Mouse (Mus musculus) lung, postnatal 36 days (tissue): ENCODE measurements around the gene Mmd2.

Experiments
- DNase-seq: peaks from one replicate; pipeline ENCODE4 v3.0.0; 2022; ENCODE audit warnings: mixed read lengths

Gene Mmd2

DNA sequence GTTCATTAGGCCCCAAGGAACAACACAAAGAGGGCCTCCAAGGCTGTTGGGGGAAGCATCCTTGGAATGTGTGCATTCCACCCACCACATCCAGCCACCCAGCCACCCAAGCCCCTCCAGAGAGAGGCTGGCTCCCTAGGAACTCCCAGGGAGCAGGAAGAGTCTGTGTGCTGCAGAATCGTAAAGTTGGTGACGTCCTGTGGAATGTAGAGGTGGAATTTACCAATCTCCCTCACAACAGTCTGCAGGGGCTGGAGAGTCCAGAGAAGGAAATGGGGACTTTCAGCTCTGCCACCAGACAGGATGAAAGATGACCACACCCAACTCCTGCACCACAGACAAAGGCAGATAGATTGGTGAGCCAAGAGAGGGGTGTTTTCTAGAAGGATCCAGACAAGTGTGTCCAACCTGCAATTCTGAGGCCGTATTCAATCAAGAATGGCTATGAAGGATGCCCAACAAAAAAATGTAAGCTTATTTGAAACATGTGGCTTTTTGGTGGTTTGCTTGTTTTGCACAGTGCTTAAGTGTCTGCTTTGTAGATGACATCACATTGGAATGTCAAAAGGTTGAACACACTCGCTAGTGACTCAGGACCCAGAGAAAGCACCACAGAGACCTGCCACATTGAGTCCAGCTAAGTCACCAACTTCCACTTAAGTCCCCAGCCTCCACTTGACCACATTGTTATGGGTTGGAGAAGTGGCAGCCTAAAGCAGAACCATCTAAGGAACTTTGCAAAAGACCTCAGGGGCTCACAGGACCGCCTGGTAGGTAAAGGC is 63.4 kb downstream of the Mmd2 start:
- DNase-seq: peak; percentile 52

DNA sequence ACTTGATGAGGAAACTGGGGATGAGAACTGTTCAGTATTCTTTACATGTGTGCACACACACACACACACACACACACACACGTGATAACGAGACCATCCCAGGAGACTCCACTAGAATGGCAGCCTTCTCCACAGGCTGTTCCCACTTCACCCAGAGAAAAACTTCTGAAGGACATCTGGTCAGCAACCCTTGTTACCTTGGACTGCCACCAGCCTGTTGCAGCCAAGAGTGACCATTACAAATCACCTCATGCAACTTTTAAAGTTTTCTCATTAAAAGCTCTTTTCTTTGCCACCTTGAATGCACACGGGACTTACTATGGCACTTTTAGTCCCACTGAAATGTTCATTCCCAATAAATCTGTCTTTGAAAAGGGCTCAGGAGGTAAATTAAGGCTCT is 71.3 kb downstream of the Mmd2 start:
- DNase-seq: peak; percentile 30

DNA sequence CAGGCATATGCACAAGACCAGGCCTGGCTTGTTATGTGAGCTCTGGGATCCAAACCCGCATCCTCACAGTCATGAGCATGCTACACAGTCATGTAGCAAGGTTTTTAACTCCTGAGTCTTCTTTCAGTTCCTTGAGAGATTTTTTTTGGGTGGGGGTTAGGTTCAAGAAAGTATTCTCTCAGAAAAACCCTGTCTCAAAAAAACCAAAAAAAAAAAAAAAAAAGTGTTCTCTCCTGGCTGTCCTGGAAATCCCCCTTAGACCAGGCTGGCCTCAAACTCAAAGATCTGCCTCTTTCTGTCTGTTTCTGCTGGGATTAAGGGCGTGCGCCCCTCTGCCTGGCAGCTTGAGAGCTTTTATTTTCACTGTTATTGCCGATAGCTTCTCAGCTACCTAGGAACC is 73.2 kb downstream of the Mmd2 start:
- DNase-seq: no peak

DNA sequence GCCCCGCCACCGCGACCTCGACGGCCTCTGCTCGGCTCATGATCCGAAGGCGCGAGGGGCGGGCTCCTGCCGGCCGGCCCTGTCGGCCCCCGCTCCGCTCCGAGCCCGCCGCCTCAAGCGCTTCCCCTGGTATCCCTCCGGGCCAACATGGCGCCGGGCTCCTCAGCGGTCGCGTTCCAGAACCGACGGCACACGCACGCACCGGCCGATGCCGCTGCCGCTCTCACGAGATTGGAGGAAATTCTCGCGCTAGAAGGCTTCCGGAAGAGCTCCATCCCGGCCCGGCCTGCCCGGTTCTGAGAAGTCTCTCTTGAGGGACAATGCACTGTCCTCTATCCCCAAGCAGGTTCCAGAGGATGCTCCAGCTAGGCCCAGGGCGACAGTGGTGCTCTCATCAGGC is 78.7 kb downstream of the Mmd2 start, which contains the start of gene Papolb:
TSS of gene Papolb (minus strand) at position 162 of the 400 bp plus-strand sequence.
- no peak for DNase-seq

DNA sequence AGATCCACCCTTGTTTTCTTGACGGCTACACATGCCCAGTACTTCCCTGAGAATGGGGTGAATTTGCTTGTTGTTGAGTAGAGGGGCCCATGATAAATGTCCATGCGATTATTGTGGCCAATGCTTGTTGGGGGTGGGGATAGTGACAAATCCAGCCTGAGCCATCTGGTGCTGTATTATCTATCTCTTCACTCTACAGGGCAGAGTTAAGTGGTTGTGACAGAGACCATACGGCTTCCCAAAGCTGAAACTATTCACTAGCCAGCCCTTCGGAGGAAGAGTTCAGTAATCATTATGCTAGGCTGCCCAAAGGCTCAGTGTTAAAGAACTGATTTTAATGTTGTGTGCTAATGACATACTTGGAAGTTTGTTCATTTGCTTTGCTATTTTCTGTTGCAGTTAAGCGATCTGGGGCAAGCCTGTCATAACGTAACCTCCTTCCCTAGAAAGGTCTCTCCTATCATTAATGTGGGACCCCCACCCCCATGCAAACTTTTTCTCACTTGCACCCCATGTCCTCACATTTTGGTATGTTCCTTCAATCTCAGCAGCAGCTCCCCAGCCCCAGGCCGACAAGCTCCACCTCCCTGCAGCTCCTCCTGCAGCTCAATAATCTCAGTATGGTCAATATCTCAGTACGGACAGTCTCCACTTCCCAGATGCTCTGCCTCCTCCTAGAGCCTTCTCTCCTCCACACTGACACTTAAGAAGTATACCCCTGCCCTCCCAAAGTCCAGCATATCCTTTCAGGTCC is 83.7 kb downstream of the Mmd2 start:
- DNase-seq: peak; percentile 30

DNA sequence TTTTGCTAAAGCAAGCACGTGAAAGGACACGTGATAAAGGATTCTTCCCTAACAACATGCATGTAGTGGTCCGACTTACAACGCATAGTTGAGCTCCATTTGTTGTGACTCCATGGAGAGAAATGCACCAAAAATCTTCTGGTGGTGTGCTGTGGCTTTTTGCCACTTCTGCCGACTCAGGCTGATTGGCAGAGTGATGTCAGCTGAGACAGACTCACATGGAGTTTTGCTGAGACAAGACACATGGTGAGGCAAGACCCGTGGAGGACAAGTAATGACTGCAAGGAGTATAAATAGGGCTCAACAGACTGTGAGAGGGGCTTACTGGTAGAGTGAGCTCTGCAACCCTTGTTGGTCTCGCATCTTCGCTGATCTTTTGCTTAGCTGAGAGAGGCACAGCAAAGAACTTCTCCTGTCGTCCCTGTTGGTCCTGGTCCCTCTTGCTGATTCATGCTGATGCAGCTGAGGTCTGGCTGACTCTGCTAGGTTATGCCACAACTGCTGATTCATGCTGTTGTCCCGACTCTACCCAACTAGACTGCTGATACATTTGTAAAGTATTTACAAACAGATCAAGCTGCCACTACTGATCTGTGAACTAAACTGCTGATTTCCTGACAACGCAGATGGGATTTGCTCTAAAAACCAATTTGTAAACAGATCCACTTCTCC is 87.3 kb downstream of the Mmd2 start:
- DNase-seq: no peak

DNA sequence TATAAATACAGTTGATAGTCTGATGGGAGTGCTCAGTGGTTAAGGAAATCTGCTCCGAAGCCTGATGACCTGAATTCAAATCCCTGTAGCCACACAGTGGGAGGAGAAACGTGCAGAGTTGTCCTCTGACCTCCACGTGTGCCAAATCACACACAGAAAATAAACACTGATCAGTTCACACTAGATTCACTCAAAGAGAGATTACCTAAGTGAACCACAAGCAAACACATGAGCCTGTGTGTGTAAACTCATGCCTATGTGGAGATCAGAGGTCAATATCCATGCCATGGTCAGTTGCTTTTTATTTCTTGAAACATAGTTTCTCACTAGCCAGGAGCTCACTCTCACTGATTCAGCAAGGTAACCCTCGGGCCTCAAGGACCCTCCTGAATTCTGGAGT is 88.2 kb downstream of the Mmd2 start:
- DNase-seq: no peak

DNA sequence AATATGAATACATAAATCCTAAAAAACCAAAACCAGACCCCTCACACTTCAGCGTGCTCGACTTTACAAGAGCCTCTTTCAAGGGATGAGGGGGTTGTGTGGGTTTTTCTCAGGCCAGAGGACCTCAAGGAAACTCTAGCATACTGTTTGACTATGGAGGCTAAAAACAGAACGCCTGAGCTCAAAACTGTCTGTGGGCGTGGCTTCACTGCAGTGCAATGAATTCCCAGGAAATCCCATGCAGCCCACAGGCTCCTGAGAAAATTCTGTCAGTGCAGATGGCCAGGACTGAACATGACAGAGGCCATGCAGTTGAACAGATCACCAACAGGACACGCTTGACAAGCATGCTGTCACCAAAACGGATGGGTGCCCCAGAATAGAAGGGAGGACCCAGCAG is 89.6 kb downstream of the Mmd2 start:
- DNase-seq: no peak
